Mouse (Mus musculus) embryonic facial prominence, embryonic 11.5 days (tissue): Measurements from ENCODE around the gene Rprd1b. TPM values are rescaled to one million over a fixed set of nuclear protein-coding genes. Genes with fewer than 3 reads are reported as not detected.

Source experiments
- ATAC-seq: fragments of 200-750 bp; cut with Nextera tagmentation; replicated peaks from 2 replicates; pipeline ENCODE4 v1.8.0; 2017; ENCODE audit warnings: low read depth; ENCODE audit not compliant: insufficient number of reproducible peaks, low FRiP score, low TSS enrichment
- DNase-seq: peaks from one replicate; pipeline ENCODE4 v3.0.0-alpha.2; 2015; ENCODE audit warnings: low spot score
- H3K27ac ChIP-seq: fragments of 300-500 bp; sonication (generic); replicated peaks from 2 replicates; pipeline ENCODE4 v1.5.1; 2014; ENCODE audit warnings: mild to moderate bottlenecking, low read depth, low read length, control low read depth
- H3K27me3 ChIP-seq: fragments of 300-500 bp; sonication (generic); 2 replicates; pipeline ENCODE4 v1.6.1; 2014; ENCODE audit warnings: mild to moderate bottlenecking, low read length, moderate library complexity, mixed read lengths; ENCODE audit not compliant: control insufficient read depth, insufficient read depth
- H3K36me3 ChIP-seq: fragments of 300-500 bp; sonication (generic); replicated peaks from 2 replicates; pipeline ENCODE4 v1.6.1; 2014; ENCODE audit warnings: low read depth, mild to moderate bottlenecking, low read length, moderate library complexity, mixed read lengths; ENCODE audit not compliant: control insufficient read depth, insufficient read depth
- H3K4me1 ChIP-seq: fragments of 300-500 bp; sonication (generic); 2 replicates; pipeline ENCODE4 v1.6.1; 2014; ENCODE audit warnings: low read length, mixed read lengths; ENCODE audit not compliant: control insufficient read depth, insufficient read depth
- H3K4me2 ChIP-seq: fragments of 300-500 bp; sonication (generic); 2 replicates; pipeline ENCODE4 v1.6.1; 2014; ENCODE audit warnings: low read depth, mild to moderate bottlenecking, control low read depth, low read length, moderate library complexity
- H3K4me3 ChIP-seq: fragments of 300-500 bp; sonication (generic); 2 replicates; pipeline ENCODE4 v1.5.1; 2014; ENCODE audit warnings: low read depth, low read length, control low read depth
- H3K9ac ChIP-seq: fragments of 300-500 bp; sonication (generic); replicated peaks from 2 replicates; pipeline ENCODE4 v1.6.1; 2014; ENCODE audit warnings: mild to moderate bottlenecking, control low read depth, low read length
- H3K9me3 ChIP-seq: fragments of 300-500 bp; sonication (generic); replicated peaks from 2 replicates; pipeline ENCODE4 v1.6.1; 2016; ENCODE audit warnings: mild to moderate bottlenecking, low read length, inconsistent platforms, mixed read lengths; ENCODE audit not compliant: control insufficient read depth
- WGBS: fragments of 180-500 bp; shearing (Covaris S2); extraction: QIAGEN DNeasy Blood & Tissue Kit; methylation state at CpG from one replicate; pipeline ENCODE4 v1.1.7; 2014; 5-methylcytosine and 5-hydroxymethylcytosine counted together
- polyA plus RNA-seq: library from polyadenylated mRNA; unstranded; fragments of >200 nt; fragmentation: Nextera tagmentation; extraction: Ambion mirVana; gene quantifications from 2 replicates; pipeline ENCODE4 v1.2.1, GENCODE M21; 2014

The Rprd1b gene
- polyA plus RNA-seq, 1 experiment from 2014 or later, result 62.7 TPM

GRCm38 (mm10) chr2:158174438-158174837 lies 146.1 kb downstream of the Rprd1b start:
- ATAC-seq (no peak), DNase-seq (no peak)
- peaks cover under 1% of the 10 kb centered on the region; the same call in 1 of the 2 replicates for H3K4me1 ChIP-seq
- H3K4me2 ChIP-seq, result no peak overlapping the region
- H3K9me3 ChIP-seq, result no peaks in the 10 kb centered on the region
- H3K4me3 ChIP-seq, result no peak overlapping the region
- H3K27ac ChIP-seq, result no peak overlapping the region
- no peaks in the 10 kb centered on the region for H3K36me3 ChIP-seq
- no peak overlapping the region for H3K9ac ChIP-seq
- H3K27me3 ChIP-seq, result no peaks in the 10 kb centered on the region
- 77% methylated on average over 5 of the region's 5 CpGs for WGBS

GRCm38 (mm10) chr2:158174958-158175357 lies 146.7 kb downstream of the Rprd1b start:
- Histone ChIP-seq H3K36me3 (no peaks in the 10 kb centered on the region), H3K9ac (no peak overlapping the region), H3K4me1 (peaks cover 2% of the 10 kb centered on the region; the same call in 1 of the 2 replicates), H3K27me3 (no peaks in the 10 kb centered on the region), H3K4me3 (no peak overlapping the region), H3K4me2 (no peak overlapping the region), H3K27ac (no peak overlapping the region), H3K9me3 (no peaks in the 10 kb centered on the region)
- ATAC-seq (no peak), DNase-seq (no peak)
- WGBS, result 90% methylated on average over 15 of the region's 15 CpGs

DNA sequence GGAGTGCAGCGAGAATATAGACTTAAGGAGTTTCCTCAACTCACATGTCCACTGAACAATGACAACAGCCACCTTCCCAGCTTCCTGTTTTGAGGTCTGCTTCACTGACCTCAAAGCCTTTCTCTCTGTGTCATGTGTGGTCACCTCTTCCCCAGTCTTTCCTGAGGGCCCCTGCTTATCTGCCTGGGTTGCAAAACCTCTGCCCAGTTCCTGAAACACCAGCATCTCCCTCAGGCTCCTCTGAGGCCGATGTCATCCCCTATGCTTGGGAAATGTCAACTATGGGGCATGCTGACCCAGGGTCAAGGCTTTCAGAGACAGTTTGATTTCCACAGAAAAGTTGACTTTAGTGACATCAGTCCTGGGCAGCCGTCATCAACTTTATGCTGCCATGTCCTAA lies 147.1 kb downstream of the Rprd1b start:
- DNase-seq (no peak), ATAC-seq (no peak)
- Histone ChIP-seq H3K4me2 (no peak overlapping the region), H3K36me3 (no peaks in the 10 kb centered on the region), H3K4me3 (no peak overlapping the region), H3K27me3 (no peaks in the 10 kb centered on the region), H3K9ac (no peak overlapping the region), H3K27ac (no peak overlapping the region), H3K9me3 (no peaks in the 10 kb centered on the region), H3K4me1 (peaks cover 2% of the 10 kb centered on the region; the same call in 1 of the 2 replicates)
- 73% methylated on average over 3 of the region's 3 CpGs for WGBS

GRCm38 (mm10) chr2:158176763-158177162 lies 148.5 kb downstream of the Rprd1b start:
- H3K4me1 ChIP-seq, result peaks cover 2% of the 10 kb centered on the region; the same call in 1 of the 2 replicates
- ATAC-seq (no peak), DNase-seq (no peak)
- 89% methylated on average over 9 of the region's 9 CpGs for WGBS
- H3K27ac ChIP-seq, result no peak overlapping the region
- H3K9ac ChIP-seq, result no peak overlapping the region
- no peaks in the 10 kb centered on the region for H3K27me3 ChIP-seq
- no peaks in the 10 kb centered on the region for H3K36me3 ChIP-seq
- H3K9me3 ChIP-seq, result no peaks in the 10 kb centered on the region
- H3K4me3 ChIP-seq, result no peak overlapping the region
- H3K4me2 ChIP-seq, result no peak overlapping the region

GRCm38 (mm10) chr2:158177574-158177973 lies 149.3 kb downstream of the Rprd1b start:
- 65% methylated on average over 3 of the region's 3 CpGs for WGBS
- Histone ChIP-seq H3K9me3 (no peaks in the 10 kb centered on the region), H3K27ac (no peak overlapping the region), H3K4me3 (no peak overlapping the region), H3K36me3 (no peaks in the 10 kb centered on the region), H3K27me3 (no peaks in the 10 kb centered on the region), H3K9ac (no peak overlapping the region), H3K4me1 (peaks cover 2% of the 10 kb centered on the region; the same call in 1 of the 2 replicates), H3K4me2 (no peak overlapping the region)
- ATAC-seq (no peak), DNase-seq (no peak)

- WGBS, result 77% methylated on average over 4 of the region's 4 CpGs
- DNase-seq (no peak), ATAC-seq (no peak)
- no peak overlapping the region for H3K9ac ChIP-seq
- no peak overlapping the region for H3K4me2 ChIP-seq
- H3K4me1 ChIP-seq, result peaks cover 2% of the 10 kb centered on the region; the same call in 1 of the 2 replicates
- H3K36me3 ChIP-seq, result no peaks in the 10 kb centered on the region
- no peaks in the 10 kb centered on the region for H3K9me3 ChIP-seq
- H3K27ac ChIP-seq, result no peak overlapping the region
- H3K27me3 ChIP-seq, result no peaks in the 10 kb centered on the region
- no peak overlapping the region for H3K4me3 ChIP-seq
These were observed 149.8 kb downstream of the Rprd1b start for GRCm38 (mm10) chr2:158178139-158178538.

- Histone ChIP-seq H3K9me3 (no peaks in the 10 kb centered on the region), H3K4me1 (peaks cover 2% of the 10 kb centered on the region; the same call in 1 of the 2 replicates), H3K4me2 (peak overlapping the region; percentile 38), H3K36me3 (no peaks in the 10 kb centered on the region), H3K4me3 (peak overlapping the region; percentile 14), H3K9ac (peak overlapping the region; percentile 10; the same call in 1 of the 2 replicates), H3K27ac (no peak overlapping the region), H3K27me3 (no peaks in the 10 kb centered on the region)
- peak; percentile 78 for ATAC-seq
- peak; percentile 76 for DNase-seq
- 9% methylated on average over 15 of the region's 19 CpGs for WGBS
These were observed 150.5 kb downstream of the Rprd1b start for GRCm38 (mm10) chr2:158178696-158179369.

DNA sequence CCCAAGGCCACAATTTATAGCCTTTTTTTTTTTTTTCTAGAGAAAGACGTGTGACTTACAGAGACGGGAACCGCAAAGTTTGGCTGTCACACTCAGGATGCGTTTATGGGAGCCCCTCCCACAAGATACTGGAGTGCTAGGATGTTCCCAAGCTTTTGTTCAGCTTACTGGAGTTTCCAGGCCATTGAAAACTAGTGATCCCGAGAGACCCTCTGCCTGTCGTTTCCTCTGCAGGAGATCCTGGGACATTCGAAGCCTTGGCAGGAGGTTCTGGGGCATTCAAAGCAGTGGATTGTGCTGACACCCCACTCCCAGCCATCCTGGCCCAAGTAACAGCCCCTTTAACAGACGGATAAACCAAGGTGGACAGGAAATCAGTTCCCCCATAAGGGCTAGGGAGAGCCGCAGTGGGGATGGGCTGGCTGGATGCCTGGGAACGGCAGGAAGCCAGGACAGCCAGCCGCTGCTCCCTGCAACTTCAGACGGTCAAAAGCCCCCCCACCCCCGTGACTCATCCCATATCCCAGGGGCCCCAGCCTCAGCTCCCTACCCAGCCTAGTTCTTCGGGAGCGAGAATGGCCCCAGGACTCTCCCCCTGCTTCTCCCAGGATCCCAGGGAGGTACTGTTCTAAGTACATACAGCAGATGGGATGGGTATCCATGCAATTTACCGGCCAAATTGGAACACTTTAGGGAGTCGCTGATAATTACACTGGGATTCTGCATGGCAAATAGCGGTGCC lies 151.2 kb downstream of the Rprd1b start:
- H3K27ac ChIP-seq, result no peak overlapping the region
- peak overlapping the region; percentile 14; the same call in 1 of the 2 replicates for H3K4me3 ChIP-seq
- 25% methylated on average over 18 of the region's 18 CpGs for WGBS
- H3K27me3 ChIP-seq, result no peaks in the 10 kb centered on the region
- H3K36me3 ChIP-seq, result no peaks in the 10 kb centered on the region
- no peaks in the 10 kb centered on the region for H3K9me3 ChIP-seq
- H3K4me2 ChIP-seq, result peak overlapping the region; percentile 38
- peaks cover 2% of the 10 kb centered on the region; the same call in 1 of the 2 replicates for H3K4me1 ChIP-seq
- peak; percentile 32; the same call in 1 of the 2 replicates for ATAC-seq
- DNase-seq, result no peak
- H3K9ac ChIP-seq, result peak overlapping the region; percentile 10; the same call in 1 of the 2 replicates
